Mouse (Mus musculus): ENCODE data around the gene Gm20388. TPM values are rescaled to one million over a fixed set of nuclear protein-coding genes. Genes with fewer than 3 reads are reported as not detected.

Gene Gm20388
- total RNA-seq, 2 experiments from 2014 or later: 11.4 to 18.1 TPM

DNA sequence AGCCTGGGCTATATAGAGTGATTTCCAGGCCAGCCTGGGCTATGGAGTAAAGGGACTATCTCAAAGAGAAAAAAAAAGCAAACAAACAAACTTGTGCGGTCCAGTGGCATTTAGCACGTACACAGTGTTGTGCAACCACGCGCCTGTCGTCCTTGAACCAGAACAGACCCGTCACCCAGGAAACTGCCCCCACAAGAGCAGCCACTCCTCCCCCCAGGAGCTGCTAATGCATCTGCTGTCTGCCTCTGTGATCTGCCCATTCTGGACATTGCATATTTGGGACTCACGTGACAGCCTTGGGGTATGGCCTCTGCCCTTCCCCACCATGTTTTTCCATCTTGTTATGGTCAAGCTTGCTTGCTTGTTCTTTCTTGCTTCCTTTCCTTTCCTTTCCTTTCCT, 618.6 kb downstream of the Gm20388 start:
- no peak for ATAC-seq (replicated peaks; ENCODE audit: low FRiP score, low TSS enrichment, poor library complexity, severe bottlenecking)

DNA sequence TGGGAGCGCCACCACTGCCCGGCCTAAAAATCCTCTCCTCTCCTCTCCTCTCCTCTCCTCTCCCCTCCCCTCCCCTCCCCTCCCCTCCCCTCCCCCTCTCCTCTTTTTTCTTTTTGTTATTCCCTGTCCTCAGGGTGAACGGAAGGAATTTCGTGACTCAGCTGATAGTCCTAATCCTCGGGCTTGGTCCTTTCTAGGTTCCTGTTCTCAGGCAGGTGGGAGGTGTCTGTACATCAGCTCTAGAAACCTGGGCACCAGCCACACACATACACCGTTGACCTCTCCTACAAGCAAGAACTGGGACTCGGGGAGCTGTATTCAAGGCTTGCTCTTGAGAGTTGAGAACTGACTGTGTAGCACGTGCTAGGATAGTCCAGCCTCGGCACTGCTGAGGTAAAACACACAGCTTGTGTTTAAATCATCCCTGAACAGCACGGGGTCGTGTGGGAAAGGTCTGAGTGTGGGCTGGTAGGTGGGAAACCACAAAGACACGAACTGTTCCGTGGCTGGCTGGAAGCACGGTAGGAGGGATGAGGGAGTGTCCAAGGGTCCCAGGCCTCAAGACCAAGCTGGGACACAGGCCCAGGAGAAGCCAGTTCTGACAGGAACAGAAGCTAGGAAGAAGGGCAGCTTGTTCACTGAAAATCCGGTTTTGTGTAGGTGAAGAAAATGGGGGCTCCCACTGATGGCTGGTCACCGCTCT, 620.5 kb downstream of the Gm20388 start:
- no peak for ATAC-seq (replicated peaks; ENCODE audit: low FRiP score, low TSS enrichment, poor library complexity, severe bottlenecking)

DNA sequence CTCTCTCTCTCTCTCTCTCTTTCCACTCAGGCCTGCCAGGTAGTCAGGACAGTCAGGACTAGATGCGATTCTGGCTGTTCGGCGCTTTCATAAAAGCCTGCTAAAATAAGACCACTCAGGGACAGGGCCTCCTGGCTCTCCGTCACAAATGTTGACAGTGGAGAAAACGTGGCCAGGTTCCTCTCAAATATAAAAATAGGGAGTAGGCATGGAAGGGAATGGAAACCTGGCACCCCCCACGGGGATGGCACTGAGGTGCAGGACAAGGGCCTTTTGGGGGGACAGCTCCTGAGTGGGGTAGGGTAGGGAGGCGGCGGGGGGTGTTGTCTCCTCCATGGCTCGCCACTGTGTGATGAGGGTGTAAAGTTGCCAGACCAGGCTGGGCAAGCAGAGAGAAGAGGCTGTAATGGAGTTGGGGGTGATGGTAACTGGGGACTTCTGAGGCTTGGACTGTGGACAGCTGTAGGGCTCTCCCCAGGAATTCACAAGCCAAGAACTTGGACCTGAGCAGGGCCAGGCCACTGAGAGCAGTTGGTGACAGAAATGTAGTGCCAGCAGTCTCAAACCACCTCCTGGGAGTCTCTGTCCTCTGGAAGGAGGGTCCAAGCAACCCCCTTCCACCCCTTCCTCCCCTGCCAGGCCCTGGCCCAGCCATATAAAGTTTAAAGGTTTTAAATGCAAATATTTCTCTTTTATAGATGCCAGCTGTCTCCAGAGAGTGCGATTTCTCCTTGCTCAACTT, 621.3 kb downstream of the Gm20388 start:
- ATAC-seq (replicated peaks; ENCODE audit: low FRiP score, low TSS enrichment, poor library complexity, severe bottlenecking): no peak

DNA sequence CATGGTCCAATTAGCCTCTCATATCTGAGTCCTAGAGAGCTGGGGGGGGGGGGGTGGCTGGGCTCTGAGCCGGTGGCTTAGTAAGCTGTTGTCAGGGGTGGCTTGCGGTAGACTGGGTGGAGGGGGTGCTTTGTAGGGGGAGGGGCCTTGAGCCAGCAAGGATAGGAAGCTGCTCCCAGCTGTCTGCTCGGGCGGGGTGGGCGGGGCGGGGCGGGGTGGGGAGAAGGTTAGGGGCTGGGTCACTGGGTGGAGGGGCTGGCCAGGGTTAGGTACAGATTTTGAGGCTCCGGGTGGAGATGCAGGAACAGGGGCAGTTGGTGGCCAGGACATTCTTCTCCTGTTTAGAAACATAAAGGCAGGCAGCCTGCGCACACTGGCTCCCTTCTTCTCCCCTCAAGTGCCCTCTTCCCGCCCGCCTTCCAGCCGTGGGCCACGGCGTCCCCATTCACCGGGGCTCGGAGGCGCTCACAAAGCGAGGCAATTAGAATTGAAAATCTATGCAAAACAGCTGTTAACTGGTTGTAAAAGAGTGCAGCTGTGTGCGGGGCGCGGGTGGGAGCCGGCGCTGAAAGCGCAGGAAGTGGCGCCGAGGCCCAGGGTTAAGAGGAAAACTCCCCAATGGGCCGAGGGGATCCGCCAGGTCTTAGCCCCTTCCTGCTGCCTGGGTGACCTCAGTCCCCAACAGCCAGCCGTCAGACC, 622.0 kb downstream of the Gm20388 start:
- ATAC-seq (replicated peaks; ENCODE audit: low FRiP score, low TSS enrichment, poor library complexity, severe bottlenecking): no peak

DNA sequence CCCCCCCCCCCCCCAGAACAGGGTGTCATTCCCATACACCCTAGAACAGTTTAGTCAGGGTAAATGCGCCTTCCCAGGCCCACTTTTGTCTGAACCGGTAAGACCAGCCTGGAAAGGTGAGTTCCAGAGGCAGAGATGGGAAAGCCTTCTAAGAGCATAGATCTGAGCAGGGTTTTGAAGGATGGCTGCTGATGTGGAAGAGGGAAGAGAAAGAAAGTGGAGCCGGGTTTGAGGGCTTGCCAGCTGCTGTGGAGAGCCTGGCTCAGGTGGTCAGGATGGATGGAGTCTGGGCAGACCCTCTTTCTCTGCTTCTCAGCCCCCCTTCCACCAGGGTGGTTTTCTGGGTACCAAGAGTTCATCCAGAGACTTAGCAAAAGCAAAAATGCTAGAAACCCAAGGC, 622.7 kb downstream of the Gm20388 start:
- ATAC-seq (replicated peaks; ENCODE audit: low FRiP score, low TSS enrichment, poor library complexity, severe bottlenecking): no peak

DNA sequence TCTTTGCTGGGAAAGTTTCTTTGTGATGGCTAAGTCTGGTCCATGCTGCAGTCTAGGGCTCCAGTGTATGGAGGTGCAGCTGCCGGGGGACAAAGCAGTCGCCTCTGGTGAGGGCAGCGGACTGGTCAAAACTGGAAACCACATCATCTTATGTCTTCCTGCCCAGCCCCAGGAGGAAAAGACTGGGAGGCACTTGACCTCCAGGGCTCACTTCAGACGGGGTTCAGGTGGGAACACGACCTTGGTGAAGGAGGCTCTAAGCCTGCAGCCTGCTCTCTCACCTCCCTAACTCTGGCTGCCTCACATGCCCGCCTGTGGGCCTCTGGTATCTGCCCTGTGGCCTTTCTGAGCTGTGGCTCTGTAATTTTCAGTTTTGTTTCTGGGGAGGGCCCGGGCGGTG, 623.4 kb downstream of the Gm20388 start:
- ATAC-seq (replicated peaks; ENCODE audit: low FRiP score, low TSS enrichment, poor library complexity, severe bottlenecking): no peak

DNA sequence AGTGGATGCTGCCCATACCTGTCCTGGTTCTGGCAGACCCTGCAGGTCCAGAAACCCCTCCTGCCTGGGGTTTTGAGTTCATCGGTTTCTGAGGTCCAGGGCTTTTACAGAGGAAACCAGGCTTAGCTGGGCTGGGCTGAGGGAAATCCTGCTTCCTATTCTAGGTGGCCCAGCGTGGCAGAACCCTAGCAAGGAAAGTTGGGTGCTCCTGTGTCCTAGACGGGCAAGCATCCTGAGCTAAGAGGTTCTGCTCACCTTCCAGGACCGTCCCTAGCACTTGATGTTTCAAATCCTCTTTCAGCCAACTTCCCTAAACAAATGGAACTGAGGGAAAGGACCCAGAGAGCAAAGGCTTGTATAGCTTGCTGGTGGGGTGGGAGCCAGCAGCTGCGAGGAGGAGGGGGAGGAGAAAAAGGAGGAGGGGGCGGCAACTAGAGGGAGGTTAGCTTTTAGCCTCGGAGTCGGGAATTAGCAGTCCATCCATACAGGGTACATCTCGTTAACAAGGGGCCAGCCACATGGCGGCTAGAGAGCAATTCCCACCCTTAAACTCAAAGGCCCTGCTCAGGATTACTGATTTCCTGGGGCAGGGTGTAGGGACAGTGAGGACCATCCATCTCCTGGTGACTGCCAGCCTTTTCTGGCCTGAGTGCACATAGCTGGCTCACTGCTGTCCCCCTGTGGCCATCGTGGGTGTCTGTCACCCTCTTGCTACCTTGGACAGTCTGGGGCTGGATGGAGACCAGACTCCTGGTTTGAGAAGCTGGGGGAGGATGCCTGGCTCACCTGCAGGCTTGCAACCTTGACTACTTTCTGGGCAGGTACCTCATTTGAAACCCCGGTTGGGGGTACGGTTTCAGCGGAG, 624.1 kb downstream of the Gm20388 start:
- peak; percentile 49 for ATAC-seq (replicated peaks; ENCODE audit: low FRiP score, low TSS enrichment, poor library complexity, severe bottlenecking)

DNA sequence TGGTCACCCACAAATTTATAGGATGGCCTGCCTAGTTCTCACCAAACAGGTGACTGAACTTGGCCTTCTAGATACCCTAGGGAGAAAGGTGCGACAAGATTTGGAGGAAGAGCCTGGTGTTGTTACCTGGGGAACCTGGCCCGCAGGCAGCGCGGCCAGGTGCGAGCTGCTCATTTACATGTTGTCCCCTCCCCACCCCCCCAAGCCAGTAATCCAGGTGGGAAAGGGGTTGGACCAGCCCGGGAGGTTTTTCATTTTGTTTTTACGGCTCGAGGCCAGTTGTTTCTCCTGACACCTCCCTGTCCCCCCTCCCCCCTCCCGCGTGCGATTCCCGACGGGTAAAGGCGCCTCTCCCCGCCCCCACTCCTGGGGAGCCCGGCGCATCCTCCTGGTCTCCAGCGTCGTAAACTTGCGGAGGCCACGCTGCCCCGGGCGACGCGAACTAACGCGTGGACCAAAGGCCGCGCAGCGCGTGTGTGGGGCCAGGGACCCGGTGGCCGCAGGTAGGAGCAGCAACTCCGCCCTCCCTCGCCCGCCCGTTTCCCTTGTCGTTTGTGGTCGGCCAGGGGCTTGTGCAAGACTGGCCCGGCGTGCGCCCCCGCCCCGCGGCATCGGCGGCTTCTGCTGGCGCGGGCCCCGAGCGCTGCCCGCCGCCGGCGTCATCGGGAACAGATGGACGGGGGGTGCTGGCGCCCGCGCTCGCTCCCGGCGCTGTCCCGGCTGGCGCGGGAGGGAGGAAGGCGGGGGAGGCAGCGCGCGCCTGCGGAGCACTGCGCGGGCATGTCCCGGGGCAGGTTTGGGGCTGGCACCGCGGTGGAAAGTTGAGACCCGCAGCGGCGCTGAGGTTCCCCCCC, 625.0 kb downstream of the Gm20388 start:
- no peak for ATAC-seq (replicated peaks; ENCODE audit: low FRiP score, low TSS enrichment, poor library complexity, severe bottlenecking)

DNA sequence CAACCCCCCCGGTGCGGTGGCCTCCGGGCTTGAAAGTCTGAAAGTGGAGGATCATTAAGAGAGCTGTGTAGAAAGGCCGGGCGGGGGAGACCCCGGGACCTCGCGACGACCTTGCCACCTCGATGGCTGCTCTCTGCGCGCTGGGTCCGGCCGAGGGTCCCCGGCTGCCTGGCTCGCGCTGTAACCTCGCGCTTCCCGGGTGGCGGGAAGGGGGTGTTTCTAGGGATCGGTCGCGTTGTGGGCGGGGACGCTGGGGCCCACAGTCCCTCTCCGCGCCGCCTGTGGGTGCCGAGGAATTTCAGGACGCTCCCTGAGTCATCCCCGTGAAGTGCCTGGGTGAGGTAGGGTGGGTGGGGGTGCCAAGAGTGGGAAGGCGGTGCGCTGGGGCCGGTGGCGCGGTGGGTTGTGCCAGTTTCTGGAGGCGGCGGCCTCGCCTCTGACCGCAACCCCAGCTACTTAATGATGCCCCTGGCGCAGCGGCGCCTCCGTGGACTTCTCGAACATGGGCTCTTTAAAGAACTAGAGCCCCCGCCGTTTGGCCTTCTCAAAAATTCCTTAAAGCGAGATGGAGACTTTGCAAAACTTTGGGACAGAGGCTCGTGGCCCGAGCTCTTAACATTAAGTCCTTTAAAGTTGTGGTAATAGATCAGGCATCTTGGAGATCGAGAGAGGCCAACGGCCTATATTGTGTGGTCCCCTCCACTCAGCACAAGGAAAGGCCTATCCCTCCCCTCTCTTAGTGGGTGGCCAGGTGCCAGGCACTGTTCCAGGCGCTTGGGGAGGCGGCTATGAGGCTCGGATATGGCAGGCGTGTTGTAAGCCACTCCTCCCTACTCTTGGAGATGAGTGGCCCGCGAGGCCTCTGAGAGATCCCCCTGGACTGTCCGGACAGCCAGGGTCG, 625.9 kb downstream of the Gm20388 start:
- peak; percentile 4 for ATAC-seq (replicated peaks; ENCODE audit: low FRiP score, low TSS enrichment, poor library complexity, severe bottlenecking)

DNA sequence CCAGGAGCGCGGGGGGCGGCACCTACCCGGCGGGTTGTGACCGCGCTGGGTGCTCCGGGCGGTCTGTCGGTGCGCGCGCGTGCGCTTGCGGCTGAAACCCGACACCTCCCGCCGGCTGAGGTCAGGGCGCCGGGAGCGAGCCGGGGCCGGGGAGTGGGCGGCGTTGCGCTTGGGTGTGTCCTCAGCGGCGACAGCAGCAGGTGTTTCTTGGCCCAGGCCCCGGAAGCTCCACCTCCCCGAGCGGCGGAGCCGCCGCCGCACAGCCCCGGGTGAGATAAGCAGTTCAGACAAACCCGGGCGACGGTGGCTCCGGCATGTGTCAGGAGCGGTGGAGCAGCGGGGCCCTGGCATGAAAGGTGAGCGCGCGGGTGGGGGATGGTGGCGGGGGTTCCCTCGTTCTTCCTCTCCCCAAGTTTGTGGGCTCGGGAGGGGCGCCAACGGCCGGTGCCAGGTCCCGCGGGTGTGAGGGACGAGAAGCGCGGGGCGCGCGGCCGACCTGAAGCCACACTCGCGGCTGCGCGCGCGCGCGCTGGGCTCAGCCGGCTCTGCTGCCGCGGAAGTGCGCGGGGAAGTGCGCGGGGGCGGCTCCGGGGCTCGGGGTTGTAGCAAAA, 626.7 kb downstream of the Gm20388 start:
- ATAC-seq (replicated peaks; ENCODE audit: low FRiP score, low TSS enrichment, poor library complexity, severe bottlenecking): peak; percentile 39

DNA sequence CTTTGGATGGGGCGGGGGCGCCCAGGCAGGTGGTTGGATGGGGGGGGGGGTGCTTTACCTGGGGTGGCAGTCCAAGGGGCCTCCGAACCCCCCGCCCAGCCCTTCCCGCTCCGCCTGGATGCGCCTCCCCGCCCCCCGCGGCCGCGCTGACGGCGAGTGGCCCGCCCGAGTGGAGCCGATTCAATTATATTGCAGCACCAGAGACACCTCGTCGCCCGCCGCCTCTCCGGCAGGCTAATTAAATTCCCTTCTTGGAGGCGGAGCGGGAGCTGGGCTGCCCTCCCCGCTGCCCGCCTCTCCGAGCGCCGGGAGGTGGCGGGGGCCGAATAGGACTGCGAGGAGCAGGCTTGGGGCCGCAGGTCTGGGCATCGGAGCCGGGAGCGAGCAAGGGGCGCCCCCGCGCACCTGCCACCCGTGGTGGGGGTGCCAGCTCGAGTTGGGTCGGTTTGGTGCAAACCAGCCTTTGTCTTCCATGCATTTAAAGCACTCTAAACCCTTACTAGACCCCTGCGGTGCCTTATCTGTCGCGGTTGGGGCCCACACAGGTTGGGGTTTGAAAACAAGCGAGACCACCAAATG, 627.3 kb downstream of the Gm20388 start:
- ATAC-seq (replicated peaks; ENCODE audit: low FRiP score, low TSS enrichment, poor library complexity, severe bottlenecking): no peak

DNA sequence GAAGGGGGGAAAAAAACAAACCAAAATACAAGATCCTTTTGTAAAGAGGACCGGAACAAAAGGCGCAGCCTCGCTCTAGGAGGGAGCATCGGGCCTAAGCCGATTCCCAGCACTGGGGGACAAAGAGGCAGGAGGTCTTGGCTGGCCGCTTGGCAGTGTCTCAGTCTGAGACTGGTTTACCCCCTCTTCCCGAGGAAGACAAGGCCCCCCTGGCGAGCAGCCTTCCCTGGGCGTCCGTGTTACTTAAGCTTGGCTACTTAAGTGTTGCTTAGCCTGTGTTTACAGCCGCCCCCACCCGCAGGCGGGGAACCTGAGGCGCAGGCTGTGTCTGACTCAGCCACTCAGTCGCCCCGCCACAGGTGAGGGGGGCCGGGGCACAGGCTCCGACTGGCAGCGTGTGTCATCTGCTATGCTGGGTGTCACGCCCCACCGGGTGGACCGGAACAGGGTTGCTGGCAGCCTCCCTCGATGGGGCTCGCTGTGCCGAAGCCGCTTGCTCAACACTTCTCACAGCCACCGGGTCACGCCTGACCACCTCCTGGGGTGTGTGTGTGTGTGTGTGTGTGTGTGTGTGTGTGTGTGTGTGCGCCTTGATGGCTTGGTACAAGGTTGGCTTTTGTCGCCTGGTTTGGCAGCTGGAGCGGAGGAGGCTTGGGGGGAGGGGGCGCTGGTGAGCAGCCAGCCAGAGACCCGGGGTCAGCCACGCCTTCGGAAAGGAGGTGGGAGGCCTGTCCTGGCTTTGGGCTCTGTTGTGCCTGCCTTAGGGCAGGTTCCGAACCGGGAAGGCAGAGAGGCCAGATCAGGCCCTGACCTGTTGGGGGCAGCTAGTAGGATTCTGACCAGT, 628.0 kb downstream of the Gm20388 start:
- peak; percentile 13; the same call in 1 of the 2 replicates for ATAC-seq (replicated peaks; ENCODE audit: low FRiP score, low TSS enrichment, poor library complexity, severe bottlenecking)

DNA sequence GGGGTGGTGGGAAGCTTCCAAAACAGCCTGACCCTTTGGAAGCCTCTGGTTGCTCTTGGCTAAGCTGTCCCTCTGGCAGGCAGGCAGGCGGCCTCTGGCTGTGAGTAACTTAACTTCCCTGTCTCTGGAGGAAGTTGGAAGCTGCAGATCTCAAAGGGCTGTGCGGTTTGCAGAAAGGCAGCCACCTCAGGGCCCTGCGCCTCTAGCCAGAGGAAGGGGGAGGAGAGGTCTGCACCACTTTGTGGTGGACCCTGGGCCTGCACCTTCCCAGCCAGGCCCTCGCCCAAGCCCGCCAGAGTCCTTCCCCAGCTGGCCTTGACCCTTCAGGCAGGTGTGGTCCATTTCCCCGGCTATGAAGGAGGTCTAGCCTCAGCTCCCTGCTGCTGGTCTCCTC, 628.7 kb downstream of the Gm20388 start:
- no peak for ATAC-seq (replicated peaks; ENCODE audit: low FRiP score, low TSS enrichment, poor library complexity, severe bottlenecking)

DNA sequence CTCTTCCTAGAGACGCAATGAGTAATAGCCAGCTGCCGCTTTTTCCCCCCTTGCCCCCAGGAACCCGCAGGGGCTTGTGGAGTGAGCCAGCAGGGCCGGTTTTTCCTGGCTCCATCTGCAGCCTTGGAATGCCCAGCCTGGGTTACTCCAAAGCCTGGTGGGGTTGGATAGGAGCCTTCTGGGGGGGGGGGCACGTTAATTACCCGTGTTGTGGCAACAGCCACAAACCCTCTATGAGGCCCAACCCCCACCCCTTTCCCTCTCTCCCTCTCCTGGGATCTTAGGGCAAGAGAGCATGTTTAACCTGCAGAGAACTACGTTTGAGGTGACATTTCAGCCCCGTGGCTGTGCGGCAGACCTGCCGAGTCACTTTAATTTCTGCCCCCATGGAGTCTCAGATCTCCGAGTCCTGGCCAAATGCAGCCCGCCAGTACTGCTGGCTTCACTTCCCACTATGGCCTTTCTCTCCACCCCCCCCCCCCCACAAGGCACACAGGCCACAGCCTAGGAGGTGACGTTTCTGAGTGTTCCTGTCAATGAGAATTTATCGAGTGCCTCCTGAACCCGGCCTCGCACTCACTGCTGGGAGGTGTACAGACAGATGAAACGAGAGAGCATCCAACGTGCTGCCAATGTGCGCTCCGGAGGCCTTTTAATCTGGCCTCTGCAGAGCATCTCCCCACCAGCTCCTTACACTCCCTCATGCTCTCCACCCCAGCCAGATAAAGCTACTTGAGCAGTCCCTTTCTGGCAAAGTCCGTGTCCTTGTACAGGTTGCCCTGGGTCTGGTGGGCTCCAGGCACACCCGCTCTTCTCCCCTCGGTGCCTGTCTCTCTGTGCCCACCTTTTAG, 629.4 kb downstream of the Gm20388 start:
- ATAC-seq (replicated peaks; ENCODE audit: low FRiP score, low TSS enrichment, poor library complexity, severe bottlenecking): peak; percentile 75

DNA sequence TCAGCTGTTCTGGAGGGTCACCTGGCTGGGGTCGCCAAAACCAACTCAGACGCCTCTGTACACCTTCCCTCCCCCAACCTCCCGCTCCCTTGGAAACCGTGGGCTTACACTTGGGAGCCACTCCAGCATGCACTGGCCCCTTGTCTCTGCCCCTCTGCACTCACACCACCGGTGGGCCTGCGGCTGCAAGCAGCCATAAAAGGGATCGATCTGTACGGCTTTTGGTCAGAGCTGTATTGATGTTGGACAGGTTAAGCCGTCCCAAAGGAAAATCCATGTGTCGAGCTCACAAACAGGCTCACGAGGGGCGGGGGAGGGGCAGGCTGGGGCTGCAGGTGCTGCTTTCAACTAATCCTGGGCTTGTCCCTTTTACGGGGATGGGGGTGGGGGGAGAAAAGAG, 632.4 kb downstream of the Gm20388 start:
- ATAC-seq (replicated peaks; ENCODE audit: low FRiP score, low TSS enrichment, poor library complexity, severe bottlenecking): no peak

All from megakaryocyte-erythroid progenitor cell, adult 5-6 weeks (primary cell).